Mouse (Mus musculus) Patski (cell line): ENCODE data around the gene Dnajb8. TPM values are rescaled to one million over a fixed set of nuclear protein-coding genes. Genes with fewer than 3 reads are reported as not detected.

Source experiments
- ATAC-seq: fragments of 100-300 bp; one replicate; pipeline ENCODE4 v1.8.0; 2021
- CTCF ChIA-PET: fragments of 350-600 bp; sonication (Branson Sonifier 250); formaldehyde crosslinking; loops from one replicate; lab custom pipeline; 2022; ENCODE audit warnings: inconsistent platforms; lab: Charles Lee
- POLR2A ChIA-PET: fragments of 350-600 bp; sonication (Branson Sonifier 250); formaldehyde crosslinking; loops from one replicate; lab custom pipeline; 2022; ENCODE audit warnings: antibody characterized with exemption, inconsistent platforms; lab: Charles Lee
- DNase-seq: peaks from one replicate; pipeline ENCODE4 v3.0.0-alpha.2; 2011; ENCODE audit warnings: low read depth, low spot score
- H3K27me3 ChIP-seq: fragments of 371-371 bp; one replicate; pipeline ENCODE4 v1.5.1; 2021
- CTCF ChIP-seq: fragments of 100-300 bp; IDR thresholded peaks from one replicate; pipeline ENCODE4 v1.5.1; 2021
- in situ Hi-C: fragments of 300-500 bp; cut with MboI; formaldehyde crosslinking; loops from 3 replicates; pipeline ENCODE4 v1.11.1; 2018; ENCODE audit warnings: low pct_unique_long_range_greater_than_20kb, mixed read lengths
- polyA plus RNA-seq: library from polyadenylated mRNA; unstranded; gene quantifications from one replicate; pipeline ENCODE4 v1.2.3, GENCODE M21; 2021

The Dnajb8 gene
- polyA plus RNA-seq, 1 experiment from 2014 or later = not detected

GRCm38 (mm10) chr6:88259621-88260020 lies 37.6 kb downstream of the Dnajb8 start:
- no peak for DNase-seq
- in situ Hi-C loops = no loop called here
- ChIA-PET CTCF (no interaction called here), POLR2A (no interaction called here)
- ATAC-seq = no peak
- H3K27me3 ChIP-seq = no peaks in the 10 kb centered on the region
- TF ChIP-seq CTCF = no peak

- CTCF ChIA-PET = interaction anchor here (1.4 kb wide), 1 partner anchor 12 kb away, joined by 3 read pairs; no protein-coding TSS in a partner anchor
- in situ Hi-C loops = no loop called here
- POLR2A ChIA-PET = no interaction called here
Measured at GRCm38 (mm10) chr6:88260645-88261044, 38.6 kb downstream of the Dnajb8 start.

GRCm38 (mm10) chr6:88262160-88262559 lies 40.1 kb downstream of the Dnajb8 start:
- ATAC-seq = no peak
- DNase-seq = no peak
- in situ Hi-C loops = no loop called here
- TF ChIP-seq CTCF = no peak
- ChIA-PET CTCF (interaction anchor here (1.2 to 1.4 kb wide), 2 partner anchors 9 to 11 kb away, joined by 3 to 4 read pairs; no protein-coding TSS in a partner anchor), POLR2A (no interaction called here)
- no peaks in the 10 kb centered on the region for H3K27me3 ChIP-seq

More at GRCm38 (mm10) chr6:88260645-88261044, 38.6 kb downstream of the Dnajb8 start:
- no peak for ATAC-seq
- DNase-seq = no peak
- TF ChIP-seq CTCF = no peak
- no peaks in the 10 kb centered on the region for H3K27me3 ChIP-seq

- TF ChIP-seq CTCF = no peak
- in situ Hi-C loops = no loop called here
- no peak for ATAC-seq
Measured at GRCm38 (mm10) chr6:88265355-88265754, 43.3 kb downstream of the Dnajb8 start.

DNA sequence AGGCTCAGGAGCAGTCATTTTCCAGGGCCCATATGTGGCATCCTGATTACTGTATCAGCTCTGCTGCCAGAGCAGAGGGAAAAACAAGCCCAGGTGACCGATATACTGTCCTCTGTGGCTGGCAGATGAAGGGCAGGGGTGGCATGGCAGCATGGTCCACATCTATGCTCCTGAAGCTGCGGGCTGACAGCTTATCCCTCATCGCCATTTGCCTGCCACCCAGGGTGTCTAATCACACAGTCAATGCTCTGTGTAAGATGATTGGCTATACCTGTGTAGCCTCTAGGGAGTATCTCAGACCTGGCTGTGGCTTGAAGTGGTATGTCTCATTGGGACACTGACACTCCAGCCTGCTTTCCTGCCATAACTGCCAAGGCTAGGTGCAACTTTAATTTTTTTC lies 44.0 kb downstream of the Dnajb8 start:
- DNase-seq = no peak
- CTCF ChIA-PET = no interaction called here
- in situ Hi-C loops = no loop called here
- POLR2A ChIA-PET = no interaction called here
- no peak for ATAC-seq
- TF ChIP-seq CTCF = no peak
- no peaks in the 10 kb centered on the region for H3K27me3 ChIP-seq

More at GRCm38 (mm10) chr6:88265355-88265754, 43.3 kb downstream of the Dnajb8 start:
- ChIA-PET POLR2A (no interaction called here), CTCF (no interaction called here)
- no peak for DNase-seq
- H3K27me3 ChIP-seq = no peaks in the 10 kb centered on the region

DNA sequence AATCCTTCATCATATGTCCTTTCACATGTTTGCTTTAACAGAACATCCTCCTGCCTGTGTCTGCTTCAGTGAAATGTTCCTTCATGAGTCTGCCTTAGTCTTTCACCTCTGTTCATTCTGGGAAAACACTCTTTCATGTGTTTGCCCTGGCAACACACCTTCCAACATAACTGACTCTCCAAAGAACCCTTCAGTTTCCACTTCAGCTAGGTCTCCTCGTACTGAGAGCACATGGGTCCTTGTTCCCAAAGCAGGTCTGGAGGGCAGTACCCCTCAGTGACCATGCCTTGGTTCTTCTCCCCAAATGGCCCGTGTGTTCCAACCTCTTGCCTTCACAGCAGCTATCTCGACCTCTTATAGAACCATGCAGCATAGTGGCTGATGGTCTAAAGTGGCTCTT lies 45.0 kb downstream of the Dnajb8 start:
- in situ Hi-C loops = no loop called here
- CTCF ChIA-PET = no interaction called here
- no peaks in the 10 kb centered on the region for H3K27me3 ChIP-seq
- no peak for ATAC-seq
- no peak for DNase-seq
- POLR2A ChIA-PET = interaction anchor here (1.0 kb wide), 1 partner anchor 9 kb away, joined by 3 read pairs; no protein-coding TSS in a partner anchor
- no peak for TF ChIP-seq CTCF

DNA sequence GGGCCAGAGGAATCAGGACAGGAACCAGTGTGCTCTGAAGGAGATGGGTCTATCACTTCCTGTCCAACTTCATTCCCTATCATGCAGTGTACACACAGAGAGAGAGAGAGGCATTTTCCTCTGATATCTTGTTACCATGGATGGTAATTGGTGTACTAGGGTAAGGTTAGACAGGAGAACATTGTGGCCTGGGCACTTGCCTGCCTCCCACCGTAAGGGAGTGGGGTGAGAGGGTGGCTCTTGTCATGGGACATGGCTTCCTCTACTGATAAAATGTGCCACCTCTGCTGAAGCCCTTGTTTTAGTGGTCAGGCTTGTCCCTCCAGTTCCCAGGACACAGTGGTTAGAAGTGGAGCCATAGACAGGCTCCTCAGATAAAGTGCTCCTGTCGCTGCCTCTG lies 45.9 kb downstream of the Dnajb8 start:
- CTCF ChIA-PET = no interaction called here

GRCm38 (mm10) chr6:88274623-88275022 lies 52.6 kb downstream of the Dnajb8 start:
- no peak for ATAC-seq

More for the DNA sequence above, 45.9 kb downstream of the Dnajb8 start:
- no peak for ATAC-seq
- DNase-seq = no peak
- no peak for TF ChIP-seq CTCF
- POLR2A ChIA-PET = interaction anchor here (1.0 kb wide), 1 partner anchor 8 kb away, joined by 3 read pairs; no protein-coding TSS in a partner anchor
- in situ Hi-C loops = no loop called here
- H3K27me3 ChIP-seq = no peaks in the 10 kb centered on the region

DNA sequence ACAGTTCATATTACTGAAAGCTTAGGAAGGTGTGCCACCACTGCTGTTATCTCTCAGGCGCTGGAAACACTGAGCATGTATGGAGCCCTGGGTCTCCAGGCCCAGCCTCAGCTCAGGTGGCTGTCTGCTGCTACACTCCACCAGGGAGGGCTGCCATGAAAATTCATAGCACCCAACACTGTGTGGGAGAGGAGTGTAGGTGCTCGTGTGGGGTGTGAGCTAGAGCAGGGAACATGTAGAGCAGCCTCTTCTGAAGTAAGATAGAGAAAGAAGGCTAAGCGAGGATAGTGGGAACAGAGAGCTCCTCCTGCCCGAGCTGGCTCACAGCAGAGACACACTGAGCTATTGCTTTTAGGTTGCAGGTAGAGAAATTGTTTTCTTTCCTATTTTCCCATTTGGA lies 54.2 kb downstream of the Dnajb8 start:
- in situ Hi-C loops = no loop called here
- ChIA-PET POLR2A (interaction anchor here (0.9 kb wide), 1 partner anchor 9 kb away, joined by 3 read pairs; no protein-coding TSS in a partner anchor), CTCF (no interaction called here)

More at GRCm38 (mm10) chr6:88274623-88275022, 52.6 kb downstream of the Dnajb8 start:
- CTCF ChIA-PET = no interaction called here
- no peak for TF ChIP-seq CTCF
- POLR2A ChIA-PET = no interaction called here
- in situ Hi-C loops = no loop called here
- H3K27me3 ChIP-seq = no peaks in the 10 kb centered on the region
- no peak for DNase-seq

DNA sequence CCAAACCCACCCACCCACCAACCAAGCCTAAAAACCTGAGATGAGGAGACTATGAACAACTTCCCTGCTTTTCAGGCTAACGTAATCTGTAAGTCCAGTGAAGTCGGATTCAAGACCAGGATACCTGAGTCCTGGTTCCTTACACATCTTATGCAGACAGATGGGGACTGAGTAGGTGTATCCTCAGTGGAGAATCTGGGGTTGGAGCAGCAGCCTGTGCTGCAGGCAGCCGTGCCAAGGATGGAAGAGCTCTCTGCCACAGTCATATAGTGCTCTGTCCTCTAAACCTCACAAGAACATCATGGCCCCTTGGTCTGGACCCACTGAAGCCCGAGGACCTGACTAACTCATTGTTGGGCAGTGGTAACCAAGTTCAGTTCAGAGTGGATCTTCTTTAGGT lies 55.2 kb downstream of the Dnajb8 start:
- in situ Hi-C loops = no loop called here
- POLR2A ChIA-PET = no interaction called here
- ATAC-seq (no peak), DNase-seq (no peak)
- no peak for TF ChIP-seq CTCF
- H3K27me3 ChIP-seq = no peaks in the 10 kb centered on the region
- CTCF ChIA-PET = interaction anchor here (1.3 kb wide), 2 partner anchors 15 to 26 kb away, joined by 3 to 4 read pairs; no protein-coding TSS in a partner anchor

More for the DNA sequence above, 54.2 kb downstream of the Dnajb8 start:
- TF ChIP-seq CTCF = no peak
- no peak for DNase-seq
- no peak for ATAC-seq
- H3K27me3 ChIP-seq = no peaks in the 10 kb centered on the region

DNA sequence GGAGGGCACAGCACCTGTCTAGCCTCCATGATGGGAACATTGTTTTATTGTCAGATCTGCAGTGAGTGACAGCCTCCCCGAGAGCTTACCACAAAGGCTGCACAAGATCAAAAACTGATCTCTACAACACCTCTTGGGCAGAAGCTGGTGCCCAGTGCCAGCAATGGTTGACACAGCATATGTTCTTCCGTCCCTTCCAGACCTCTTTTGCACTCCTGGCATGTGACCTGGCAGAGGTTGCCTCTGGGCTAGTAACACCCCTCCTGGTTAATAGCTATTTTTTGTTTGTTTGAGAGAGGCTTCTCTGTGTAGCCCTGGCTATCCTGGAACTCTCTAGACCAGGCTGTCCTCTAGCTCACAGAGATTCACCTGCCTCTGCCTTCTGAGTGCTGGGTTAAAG lies 56.1 kb downstream of the Dnajb8 start:
- DNase-seq (no peak), ATAC-seq (no peak)
- TF ChIP-seq CTCF = no peak
- ChIA-PET POLR2A (no interaction called here), CTCF (interaction anchor here (1.3 kb wide), 2 partner anchors 15 to 25 kb away, joined by 3 to 4 read pairs; no protein-coding TSS in a partner anchor)
- H3K27me3 ChIP-seq = no peaks in the 10 kb centered on the region
- in situ Hi-C loops = no loop called here
